Mouse (Mus musculus) spleen, postnatal 4 days (tissue): ENCODE measurements around the gene Ndufs6.

Source experiments
- DNase-seq, 2 experiments: peaks; one replicate each; pipeline ENCODE4 v3.0.0; 2022; ENCODE audit warnings: low spot score in 2 of 2

Ndufs6 gene

GRCm38 (mm10) chr13:73327827-73328698 lies at the start of gene Ndufs6, which contains the start of gene Mrpl36:
TSS of gene Ndufs6 (minus strand) at chr13:73328542.
TSS of gene Mrpl36 (plus strand) at chr13:73328513.
- peak; percentile 91 to 96 for DNase-seq

GRCm38 (mm10) chr13:73377637-73378036 lies 49.3 kb upstream of the Ndufs6 start:
- no peak for DNase-seq

DNA sequence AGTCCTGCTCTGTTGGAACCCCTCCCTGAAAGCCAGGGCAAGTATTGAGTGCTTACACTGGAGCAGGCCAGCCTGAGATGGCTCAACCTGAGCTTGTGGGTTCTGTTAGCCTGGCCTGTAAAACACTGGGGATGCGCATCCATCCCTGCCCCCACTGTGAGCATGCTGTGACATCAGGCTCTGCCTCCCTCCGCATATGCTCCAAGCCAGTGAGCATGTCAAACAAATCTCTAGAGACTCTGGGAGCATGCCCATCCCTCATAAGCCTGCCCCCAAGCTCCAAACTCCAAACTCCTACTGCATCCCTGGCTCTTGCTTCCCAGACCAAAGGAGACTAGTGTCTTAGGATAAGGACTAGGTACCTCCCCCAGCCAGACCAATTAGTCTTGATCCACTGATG lies 46.3 kb upstream of the Ndufs6 start:
- no peak for DNase-seq

GRCm38 (mm10) chr13:73373367-73373766 lies 45.0 kb upstream of the Ndufs6 start:
- no peak for DNase-seq

DNA sequence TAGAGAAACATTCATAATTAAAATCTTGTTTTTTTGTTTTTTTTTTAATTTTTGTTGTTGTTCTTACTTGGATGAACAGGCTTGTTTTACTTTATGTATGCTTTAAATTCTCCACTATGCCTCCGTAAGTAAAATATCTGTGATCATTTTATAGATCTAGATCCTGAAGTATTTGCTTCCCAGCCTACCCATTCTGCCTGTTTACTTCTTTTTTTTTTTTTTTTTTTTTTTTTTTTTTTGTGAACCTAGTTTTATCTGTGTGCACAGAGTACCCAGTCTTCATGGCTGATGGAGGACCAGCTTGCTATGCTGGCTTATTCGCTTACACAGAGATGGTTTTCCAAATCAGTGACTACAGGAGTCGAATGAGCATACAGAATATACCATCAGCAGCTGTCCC lies 28.8 kb upstream of the Ndufs6 start:
- no peak for DNase-seq

GRCm38 (mm10) chr13:73352491-73352890 lies 24.1 kb upstream of the Ndufs6 start:
- DNase-seq, result no peak

- DNase-seq, result no peak
Measured at GRCm38 (mm10) chr13:73351910-73352309, 23.6 kb upstream of the Ndufs6 start.

- no peak for DNase-seq
Measured at GRCm38 (mm10) chr13:73350741-73351140, 22.4 kb upstream of the Ndufs6 start.

DNA sequence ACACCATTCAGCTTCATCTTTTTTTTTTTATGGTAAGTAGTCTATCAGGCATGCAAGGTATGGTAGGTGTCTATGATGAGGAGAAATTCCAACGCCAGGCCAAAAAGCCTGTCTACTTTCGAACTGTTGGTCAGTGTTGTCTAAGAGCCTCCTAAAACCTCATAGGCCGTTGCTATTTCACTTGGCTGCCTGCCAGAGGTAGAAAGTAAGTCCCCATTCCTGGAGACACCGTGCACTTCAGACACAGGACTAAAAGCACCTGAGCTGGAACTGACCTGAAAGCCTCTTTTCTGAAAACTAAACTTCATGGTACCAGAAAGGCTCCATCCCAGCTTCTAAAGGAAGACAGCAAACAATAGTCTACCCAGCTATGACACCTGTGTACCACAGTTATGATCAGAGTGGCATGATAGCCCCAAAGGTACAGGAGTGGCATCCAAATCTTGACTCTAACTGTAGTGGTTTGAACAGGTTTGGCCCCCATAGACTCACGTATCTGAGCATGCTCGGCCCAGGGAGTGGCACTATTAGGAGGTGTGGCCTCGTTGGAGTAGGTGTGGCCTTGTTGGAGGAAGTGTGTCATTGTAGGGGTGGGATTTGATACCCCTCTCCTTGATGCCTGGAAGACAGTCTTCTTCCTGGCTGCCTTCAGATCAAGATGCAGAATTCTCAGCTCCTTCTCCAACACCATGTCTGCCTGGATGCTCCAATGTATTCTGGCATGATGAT lies 19.7 kb upstream of the Ndufs6 start:
- no peak for DNase-seq

DNA sequence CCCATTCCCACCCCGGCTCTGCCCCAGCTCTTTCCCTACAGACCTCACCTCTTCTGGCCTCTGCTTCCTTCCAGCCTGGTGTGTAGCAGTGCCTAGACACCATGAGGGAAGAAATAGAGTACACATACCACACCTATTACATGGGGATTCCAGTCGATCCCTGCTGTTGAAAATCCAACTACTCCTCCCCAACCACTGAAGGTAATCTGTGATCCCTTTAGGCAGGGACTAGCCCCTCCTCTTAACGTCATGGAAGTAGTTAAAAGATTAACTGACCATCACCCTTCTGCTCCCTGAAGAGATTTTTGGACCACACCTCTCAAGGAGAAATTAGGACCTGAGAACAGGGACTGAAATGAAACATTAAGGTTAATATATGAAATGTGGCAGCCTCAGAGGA lies 18.8 kb upstream of the Ndufs6 start:
- no peak for DNase-seq

GRCm38 (mm10) chr13:73346743-73347142 lies 18.4 kb upstream of the Ndufs6 start:
- DNase-seq, result no peak

DNA sequence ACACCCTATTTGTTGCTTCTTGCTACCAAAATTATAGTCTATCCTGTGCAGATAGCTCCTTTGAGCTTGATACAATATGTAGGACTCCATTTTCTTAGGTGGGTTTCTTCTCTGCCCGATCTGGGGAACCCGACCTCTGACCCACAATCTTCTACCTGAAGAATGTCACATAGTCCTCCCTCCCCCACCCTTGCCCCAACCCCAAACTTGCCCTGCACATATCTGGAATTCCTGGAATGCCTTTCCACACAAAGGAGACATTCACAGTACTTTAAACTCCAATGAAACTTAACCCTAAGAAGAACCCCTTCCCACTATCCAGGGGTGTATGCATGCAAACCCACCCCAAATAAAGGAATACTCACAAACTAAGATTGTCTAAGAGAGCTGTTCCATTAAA lies 17.8 kb upstream of the Ndufs6 start:
- no peak for DNase-seq

GRCm38 (mm10) chr13:73345102-73345890 lies 17.0 kb upstream of the Ndufs6 start:
- DNase-seq, result no peak

- DNase-seq, result no peak
Measured at GRCm38 (mm10) chr13:73336753-73337152, 8.4 kb upstream of the Ndufs6 start.

GRCm38 (mm10) chr13:73331736-73332135 lies 3.4 kb upstream of the Ndufs6 start:
- no peak for DNase-seq

DNA sequence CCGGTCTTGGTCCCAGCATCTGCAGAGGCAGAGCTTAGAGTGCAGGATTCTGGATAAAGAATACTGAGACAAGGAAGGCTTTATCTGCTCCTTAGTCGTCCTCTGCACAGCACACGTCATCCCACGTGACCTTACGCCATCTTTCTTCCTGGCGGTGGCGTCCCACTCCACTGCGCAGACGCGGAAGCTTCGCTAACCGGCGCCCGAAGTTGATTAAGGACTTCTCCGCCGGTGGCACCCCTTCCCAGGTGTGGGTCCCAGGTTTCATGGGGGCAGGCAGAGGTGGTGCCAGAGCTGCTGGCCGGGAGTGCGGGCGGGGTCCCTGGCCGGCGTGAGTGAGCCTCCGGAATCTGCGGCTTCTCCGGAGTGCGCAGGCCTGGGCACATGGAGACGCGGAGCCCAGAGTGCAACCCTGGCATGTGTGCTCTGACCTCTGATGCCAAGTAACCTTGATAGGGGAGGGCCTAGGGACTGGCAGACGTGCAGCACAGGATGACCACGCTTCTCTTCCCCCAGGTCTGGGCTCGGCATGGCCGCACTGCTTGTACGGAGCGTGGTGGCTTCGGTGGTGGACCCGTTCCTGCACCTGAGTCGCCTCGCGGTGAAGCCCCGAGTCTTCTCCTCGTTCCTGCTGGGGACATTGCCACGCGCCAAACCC lies 2.6 kb upstream of the Ndufs6 start:
- DNase-seq, result peak; percentile 87 to 94

GRCm38 (mm10) chr13:73323406-73323805 lies 4.9 kb downstream of the Ndufs6 start:
- no peak for DNase-seq

DNA sequence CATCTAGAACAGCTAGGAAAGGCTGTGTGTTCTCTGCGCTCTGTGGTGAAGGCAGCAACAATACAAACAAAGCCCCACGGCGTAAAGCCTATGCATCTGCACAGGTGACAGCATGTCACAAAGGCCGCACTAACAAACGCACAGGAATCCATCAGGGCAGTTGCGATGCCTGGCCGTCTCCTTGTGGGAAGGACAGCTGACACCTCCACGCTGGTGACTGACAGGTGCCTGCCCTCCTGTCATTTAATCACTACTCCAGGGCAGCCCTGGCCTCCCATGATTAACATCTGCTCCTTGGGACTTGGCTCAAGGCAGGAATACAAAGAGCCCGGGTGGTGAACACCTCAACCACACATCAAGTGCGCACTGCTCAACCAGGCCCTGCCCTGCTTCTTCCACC lies 5.7 kb downstream of the Ndufs6 start:
- no peak for DNase-seq

GRCm38 (mm10) chr13:73320048-73320447 lies 8.3 kb downstream of the Ndufs6 start:
- DNase-seq, result no peak

GRCm38 (mm10) chr13:73310183-73310929 lies 18.0 kb downstream of the Ndufs6 start:
- DNase-seq, result peak; percentile 35 to 77

DNA sequence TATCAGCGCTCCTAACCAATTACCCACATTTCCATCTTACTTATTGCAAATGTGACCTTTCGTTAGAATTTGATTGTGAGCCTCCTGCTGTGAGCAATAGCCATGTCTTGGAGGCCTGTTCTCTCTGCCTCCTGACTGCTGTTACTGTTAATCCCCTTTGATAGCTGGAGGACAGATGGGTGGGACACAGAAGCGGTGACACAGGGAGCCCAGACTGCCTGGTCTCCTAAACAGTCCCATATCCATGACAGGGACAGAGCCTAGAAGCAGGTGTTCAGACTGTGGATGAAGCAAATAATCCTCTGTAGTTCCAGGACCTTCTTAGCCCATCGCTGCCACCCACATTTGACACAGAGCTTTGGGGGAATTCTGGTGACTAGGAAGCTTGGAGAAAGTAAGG lies 21.9 kb downstream of the Ndufs6 start:
- DNase-seq, result no peak
